Mouse (Mus musculus): ENCODE results near the gene Olfr279. TPM values are rescaled to one million over a fixed set of nuclear protein-coding genes. Genes with fewer than 3 reads are reported as not detected.

The Olfr279 gene
- total RNA-seq, 1 experiment from 2014 or later, result not detected

GRCm38 (mm10) chr15:98536828-98537510 lies 44.8 kb downstream of the Olfr279 start:
- ATAC-seq (replicated peaks; ENCODE audit: insufficient number of reproducible peaks, low FRiP score, low TSS enrichment, poor library complexity, severe bottlenecking), result no peak

GRCm38 (mm10) chr15:98537923-98538322 lies 45.7 kb downstream of the Olfr279 start:
- ATAC-seq (replicated peaks; ENCODE audit: insufficient number of reproducible peaks, low FRiP score, low TSS enrichment, poor library complexity, severe bottlenecking), result no peak

- ATAC-seq (replicated peaks; ENCODE audit: insufficient number of reproducible peaks, low FRiP score, low TSS enrichment, poor library complexity, severe bottlenecking), result 0 out of 2 replicates have a peak, but pooled peaks have one; percentile 36
These were observed 48.9 kb downstream of the Olfr279 start for GRCm38 (mm10) chr15:98541064-98541463.

GRCm38 (mm10) chr15:98543341-98543740 lies 51.1 kb downstream of the Olfr279 start:
- ATAC-seq (replicated peaks; ENCODE audit: insufficient number of reproducible peaks, low FRiP score, low TSS enrichment, poor library complexity, severe bottlenecking), result no peak

GRCm38 (mm10) chr15:98545151-98545550 lies 52.9 kb downstream of the Olfr279 start:
- no peak for ATAC-seq (replicated peaks; ENCODE audit: insufficient number of reproducible peaks, low FRiP score, low TSS enrichment, poor library complexity, severe bottlenecking)

- no peak for ATAC-seq (replicated peaks; ENCODE audit: insufficient number of reproducible peaks, low FRiP score, low TSS enrichment, poor library complexity, severe bottlenecking)
These were observed 54.6 kb downstream of the Olfr279 start for GRCm38 (mm10) chr15:98546843-98547242.

Other genes with a start within 250 kb of the Olfr279 start
- gene H1fnt, start 235.1 kb upstream of the Olfr279 start, total RNA-seq (2017), result not detected in 3 replicates
- not detected in 3 replicates for gene Zfp641, start 196.2 kb upstream of the Olfr279 start, total RNA-seq (2017)
- gene Olfr285, start 175.0 kb upstream of the Olfr279 start, total RNA-seq (2017), result not detected in 3 replicates
- not detected in 3 replicates for gene Olfr284, start 151.4 kb upstream of the Olfr279 start, total RNA-seq (2017)
- not detected in 3 replicates for gene Olfr283, start 111.5 kb upstream of the Olfr279 start, total RNA-seq (2017)
- not detected in 3 replicates for gene Olfr282, start 61.2 kb upstream of the Olfr279 start, total RNA-seq (2017)
- not detected in 3 replicates for gene Olfr281, start 39.8 kb upstream of the Olfr279 start, total RNA-seq (2017)
- not detected in 3 replicates for gene OR5BS1P, start 22.5 kb upstream of the Olfr279 start, total RNA-seq (2017)
- not detected in 3 replicates for gene Lalba, start 9.7 kb upstream of the Olfr279 start, total RNA-seq (2017)
- 35.4 to 46.2 TPM (median 40.6 TPM) in 3 replicates for gene Kansl2, start 41.9 kb downstream of the Olfr279 start, total RNA-seq (2017)
- gene Ccnt1, start 78.5 kb downstream of the Olfr279 start, total RNA-seq (2017), result 112 to 132 TPM (median 124 TPM) in 3 replicates
- gene 4930415O20Rik, start 78.6 kb downstream of the Olfr279 start, total RNA-seq (2017), result not detected in 3 replicates
- gene Adcy6, start 117.7 kb downstream of the Olfr279 start, total RNA-seq (2017), result 0.96 to 3.7 TPM in 2 of 3 replicates, not detected in the other
- gene Cacnb3, start 138.4 kb downstream of the Olfr279 start, total RNA-seq (2017), result 0.68 to 1.3 TPM in 2 of 3 replicates, not detected in the other
- gene Ddx23, start 170.5 kb downstream of the Olfr279 start, total RNA-seq (2017), result 106 to 143 TPM (median 108 TPM) in 3 replicates
- 1.2 to 2.8 TPM (median 1.5 TPM) in 3 replicates for gene Rnd1, start 185.1 kb downstream of the Olfr279 start, total RNA-seq (2017)
- gene Ccdc65, start 215.8 kb downstream of the Olfr279 start, total RNA-seq (2017), result not detected in 3 replicates
- 0.11 to 2.2 TPM in 2 of 3 replicates, not detected in the other for gene Fkbp11, start 235.8 kb downstream of the Olfr279 start, total RNA-seq (2017)